Mouse (Mus musculus): ENCODE results near the gene Gria4. TPM values are rescaled to one million over a fixed set of nuclear protein-coding genes. Genes with fewer than 3 reads are reported as not detected.
"Not testable (repeated sequence)": the region's sequence is repeated elsewhere in the genome, so short reads cannot be mapped to it uniquely, and the experiment has no call there.

Gene Gria4
- not detected for total RNA-seq (2021)
- long read RNA-seq, experiment 1, result 0 reads
- long read RNA-seq, experiment 2, result 0 reads

DNA sequence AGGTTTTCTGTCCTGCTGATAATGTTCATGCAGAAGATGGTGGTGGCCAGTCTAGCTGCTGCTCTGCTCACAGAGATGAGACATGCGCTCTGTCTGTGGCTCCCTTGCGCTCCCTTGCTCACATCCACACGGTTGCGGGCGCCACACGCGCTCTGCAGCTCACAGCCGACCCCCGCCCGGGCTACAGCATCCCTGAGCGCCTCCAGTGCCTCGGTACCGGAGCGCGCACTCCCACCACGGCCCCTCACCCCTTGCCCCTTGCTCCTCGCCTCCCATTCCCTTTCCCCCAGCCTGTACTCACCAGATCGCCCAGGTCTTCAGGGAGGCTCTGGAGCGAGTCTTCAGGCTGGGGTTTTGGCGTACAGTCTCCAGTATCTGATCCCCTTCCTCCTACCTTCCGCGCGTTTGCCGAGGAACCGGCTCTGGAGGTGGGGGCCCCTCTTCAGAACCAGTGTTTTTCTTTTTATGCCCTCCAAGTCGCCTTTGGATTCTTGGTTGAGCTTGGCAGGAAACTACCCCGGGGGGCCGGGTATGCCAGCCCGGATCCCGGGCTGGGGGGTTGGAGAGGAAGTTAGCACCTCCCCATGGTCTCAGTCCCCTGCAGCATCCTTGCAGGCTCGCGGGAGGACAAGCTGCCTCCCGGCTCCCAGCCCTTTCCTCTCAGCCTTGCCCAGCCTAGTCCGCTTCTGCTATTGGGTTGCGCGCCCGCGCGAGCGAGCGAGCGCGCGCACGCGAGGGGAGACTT, at the start of gene Gria4:
TSS of gene Gria4 (minus strand) at position 691 of the 745 bp plus-strand sequence.
- DNase-seq, result no peak

GRCm38 (mm10) chr9:4810941-4811340, 14.9 kb upstream of the Gria4 start:
- DNase-seq, result not testable (repeated sequence)

DNA sequence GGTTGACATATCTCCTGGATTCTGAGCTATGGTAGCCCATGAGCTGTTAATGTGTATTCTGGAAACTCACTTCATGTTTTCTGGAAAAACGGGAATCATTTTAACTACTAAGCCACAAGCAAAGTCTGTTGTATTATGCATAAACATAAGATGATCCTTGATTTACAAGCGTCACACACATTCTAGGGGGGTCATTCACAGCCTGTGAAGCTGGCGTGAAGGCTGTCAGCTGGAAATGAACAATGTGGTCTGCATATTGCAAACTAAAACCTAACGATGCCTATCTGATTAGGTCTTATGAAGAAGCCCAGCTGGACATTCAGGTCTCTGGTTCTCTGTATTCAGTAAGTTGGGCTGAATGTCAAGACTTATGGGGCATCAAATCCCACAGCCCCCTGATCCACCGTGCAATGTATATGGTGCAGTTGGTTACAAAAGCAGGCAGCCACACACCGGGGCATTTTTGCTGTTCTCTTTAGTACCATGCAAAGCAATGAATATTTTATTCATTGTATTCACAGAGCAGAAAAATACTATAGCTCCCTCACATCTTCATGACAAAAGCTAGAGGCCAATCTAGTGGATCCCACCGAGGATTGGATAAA, 7.2 kb upstream of the Gria4 start:
- no peak for DNase-seq

GRCm38 (mm10) chr9:4797396-4797795, 1.4 kb upstream of the Gria4 start:
- DNase-seq, result no peak

DNA sequence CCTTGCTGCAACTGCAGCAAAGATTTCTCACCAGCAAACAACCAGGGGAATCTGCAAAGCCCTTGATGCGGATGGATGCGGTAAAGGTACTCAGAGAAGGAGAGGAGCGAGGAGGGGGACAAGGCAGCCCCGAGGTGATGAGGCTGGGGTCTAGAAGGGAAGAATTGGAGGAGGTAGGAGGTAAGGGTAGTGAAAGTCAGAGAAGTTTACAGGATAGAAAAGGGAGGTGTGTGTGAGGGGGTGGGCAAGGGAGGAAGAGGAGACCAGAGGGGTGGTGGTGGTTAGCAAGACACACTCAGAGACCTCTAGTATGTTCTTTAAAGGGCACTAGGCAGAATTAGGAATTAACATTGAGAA, 233 bp upstream of the Gria4 start:
- DNase-seq, result no peak

DNA sequence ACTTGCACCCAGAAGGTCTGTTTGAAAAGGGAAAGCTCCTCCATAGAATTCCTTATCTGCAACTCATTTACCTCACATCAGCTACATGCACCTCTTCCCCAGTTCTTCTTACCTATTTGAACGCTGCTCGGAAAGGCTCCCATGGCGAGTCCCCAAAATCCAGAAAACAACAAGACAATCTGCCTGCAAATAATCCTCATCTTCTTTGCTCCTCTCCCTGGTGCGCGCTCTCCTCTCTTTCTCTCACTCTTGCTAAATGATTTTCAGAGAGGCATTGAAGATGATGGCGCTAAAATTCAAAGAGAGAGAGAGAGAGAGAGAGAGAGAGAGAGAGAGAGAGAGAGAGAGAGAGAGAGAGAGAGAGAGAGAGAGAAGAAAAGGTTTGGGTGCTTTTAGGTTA, 959 bp downstream of the Gria4 start:
- DNase-seq, result no peak

DNA sequence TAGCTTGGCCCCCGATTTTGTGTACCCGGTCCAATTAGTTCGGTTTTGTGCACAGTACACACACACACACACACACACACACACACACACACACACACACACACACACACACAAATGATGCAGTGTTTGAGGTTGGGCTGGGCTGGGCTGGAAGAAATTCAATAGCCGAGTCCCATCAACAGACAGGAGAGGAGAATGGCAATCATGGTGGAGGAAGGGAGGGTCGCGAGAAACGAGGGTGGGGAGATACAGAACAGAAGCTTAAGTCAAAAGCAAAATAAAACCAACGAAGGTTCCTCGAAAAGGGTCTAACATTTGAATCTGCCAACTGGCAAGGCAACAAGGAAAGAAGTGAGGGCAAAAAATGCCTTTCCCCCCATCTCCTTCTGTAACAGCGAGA, 1.6 kb downstream of the Gria4 start:
- DNase-seq, result no peak

GRCm38 (mm10) chr9:4749407-4749806, 46.6 kb downstream of the Gria4 start:
- not testable (repeated sequence) for DNase-seq

- DNase-seq, result no peak
Observed at GRCm38 (mm10) chr9:4714086-4714485, 81.9 kb downstream of the Gria4 start.

GRCm38 (mm10) chr9:4712367-4712766, 83.7 kb downstream of the Gria4 start:
- DNase-seq, result no peak

DNA sequence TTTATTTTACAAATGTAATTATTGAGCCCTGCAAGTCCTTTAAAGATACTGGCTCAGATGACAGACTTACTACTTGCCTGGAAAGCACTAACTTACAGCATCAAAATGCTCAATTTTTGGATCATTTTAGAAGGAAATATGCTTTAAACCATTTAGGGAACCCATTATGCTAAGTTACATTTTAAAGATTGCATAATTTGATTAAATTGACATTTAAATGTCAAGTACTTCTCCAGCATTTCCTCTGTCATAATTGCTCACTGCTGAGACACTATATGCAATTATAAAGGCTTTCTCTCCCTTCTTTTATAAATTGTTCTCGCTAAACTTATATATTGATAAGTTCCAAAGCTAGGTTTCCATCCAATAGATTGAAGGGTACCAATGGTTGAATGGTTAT, 108.9 kb downstream of the Gria4 start:
- no peak for DNase-seq

DNA sequence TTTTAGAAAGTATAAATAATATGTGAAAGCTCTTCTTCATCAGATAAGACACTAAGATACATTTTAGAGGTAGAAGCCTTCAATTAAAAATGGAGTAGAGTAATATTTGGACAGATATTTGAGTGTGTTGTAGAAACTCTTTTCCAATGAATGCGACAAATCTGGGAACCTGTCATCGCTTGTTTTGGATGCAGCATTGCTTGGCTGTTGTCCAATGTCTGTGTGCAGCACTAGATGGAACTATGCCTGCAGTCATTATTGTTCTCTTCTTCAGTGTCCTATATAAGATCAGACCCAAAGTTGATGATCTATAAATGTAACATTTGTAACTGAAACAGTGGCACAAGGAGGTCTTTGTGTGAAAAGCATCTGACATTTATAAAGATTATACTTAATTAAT, 115.8 kb downstream of the Gria4 start:
- DNase-seq, result no peak

GRCm38 (mm10) chr9:4679099-4679498, 116.9 kb downstream of the Gria4 start:
- no peak for DNase-seq

DNA sequence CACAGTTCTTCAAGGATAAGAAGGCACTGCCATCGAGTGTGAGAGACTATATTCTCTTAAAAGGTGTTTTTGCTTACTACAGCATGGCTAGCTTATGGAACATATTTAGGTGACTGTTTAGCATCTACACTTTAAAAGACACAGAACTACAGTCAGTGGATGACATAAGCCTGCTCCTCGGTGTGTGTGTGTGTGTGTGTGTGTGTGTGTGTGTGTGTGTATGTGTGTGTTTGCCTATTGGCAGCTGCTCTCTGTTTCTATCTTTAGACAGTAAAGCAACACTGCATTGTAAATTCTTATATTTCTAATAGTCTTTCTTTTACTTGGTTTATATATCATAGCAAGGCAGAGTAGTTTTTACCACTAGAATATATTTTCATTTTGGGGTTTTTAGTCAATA, 130.3 kb downstream of the Gria4 start:
- no peak for DNase-seq

GRCm38 (mm10) chr9:4662421-4662820, 133.6 kb downstream of the Gria4 start:
- no peak for DNase-seq

DNA sequence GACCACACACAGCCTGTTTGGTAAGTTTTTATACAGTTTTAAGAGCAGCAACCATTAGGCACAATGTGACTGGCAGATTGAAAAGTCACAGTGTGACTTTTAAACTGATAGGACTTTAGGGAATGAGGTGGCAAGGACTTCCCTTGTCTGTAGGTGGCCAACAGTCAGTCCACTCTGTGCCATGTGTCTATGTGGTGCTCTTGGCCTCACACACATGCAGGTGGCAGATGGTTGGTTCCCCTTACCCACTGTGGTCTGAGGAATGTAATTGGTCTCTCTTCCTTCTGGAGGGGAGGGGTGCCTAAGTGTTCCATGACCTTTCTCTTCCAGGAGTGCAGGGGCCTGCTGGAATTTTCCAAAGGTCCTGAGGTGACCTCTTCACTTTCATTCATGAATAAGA, 137.1 kb downstream of the Gria4 start:
- no peak for DNase-seq

- no peak for DNase-seq
Observed at GRCm38 (mm10) chr9:4654333-4654732, 141.7 kb downstream of the Gria4 start.

GRCm38 (mm10) chr9:4639192-4639900, 156.7 kb downstream of the Gria4 start:
- DNase-seq, result no peak

DNA sequence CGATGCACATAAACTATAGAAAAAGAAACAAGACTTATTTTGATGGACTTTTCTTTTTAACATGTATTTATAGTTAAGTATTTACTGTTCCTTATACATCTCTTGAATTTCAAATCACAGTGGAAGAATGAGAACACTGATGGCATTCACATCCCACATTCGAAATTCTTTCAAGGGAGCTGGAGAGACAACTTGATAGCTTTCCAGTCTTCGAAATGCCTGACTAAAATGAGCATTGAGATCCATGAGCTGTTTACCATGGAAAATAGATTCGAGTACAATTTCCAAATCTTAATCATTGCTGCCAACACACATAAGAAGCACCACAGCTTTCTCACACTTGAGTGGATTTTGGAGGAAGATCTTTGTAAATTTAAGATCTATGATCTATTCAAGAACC, 164.1 kb downstream of the Gria4 start:
- DNase-seq, result no peak

DNA sequence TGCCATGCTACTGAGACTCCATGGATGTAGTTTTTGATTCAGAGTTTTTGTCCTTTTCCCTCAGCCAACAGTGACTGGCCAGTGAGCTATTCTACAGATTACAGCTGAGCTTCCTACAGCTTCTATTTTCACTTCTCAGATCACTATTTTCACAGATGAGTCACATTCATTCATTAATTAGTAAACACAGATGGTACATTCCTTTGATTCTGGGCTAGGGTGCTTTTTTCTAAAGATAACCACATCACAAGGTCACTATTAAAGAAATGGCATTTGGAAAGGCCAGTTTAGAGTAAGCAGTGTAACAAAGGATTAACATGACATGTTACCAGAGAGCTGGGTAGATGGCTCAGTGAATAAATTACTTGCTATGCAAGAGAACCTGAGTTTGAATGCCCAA, 180.7 kb downstream of the Gria4 start:
- DNase-seq, result no peak

- DNase-seq, result no peak
Observed at GRCm38 (mm10) chr9:4605354-4605753, 190.7 kb downstream of the Gria4 start.

- DNase-seq, result no peak
Observed at GRCm38 (mm10) chr9:4604236-4604635, 191.8 kb downstream of the Gria4 start.

- no peak for DNase-seq
Observed at GRCm38 (mm10) chr9:4601788-4602187, 194.2 kb downstream of the Gria4 start.

GRCm38 (mm10) chr9:4573596-4573995, 222.4 kb downstream of the Gria4 start:
- DNase-seq, result no peak
